Mouse (Mus musculus) CH12.LX (cell line): ENCODE results near the gene Thnsl1.

ENCODE experiments used
- BHLHE40 ChIP-seq: IDR thresholded peaks from 2 replicates; pipeline ENCODE4 v1.6.1; 2011; ENCODE audit warnings: mild to moderate bottlenecking, low read depth, low read length, improper control_type of control experiment
- CHD2 ChIP-seq: IDR thresholded peaks from 2 replicates; pipeline ENCODE4 v1.6.1; 2011; ENCODE audit warnings: low read length, improper control_type of control experiment
- CTCF ChIP-seq, 2 experiments: IDR thresholded peaks in 1 of 2; conservative IDR thresholded peaks in 1 of 2; 2 replicates each; pipeline ENCODE4 v1.5.1; 2011 to 2012; ENCODE audit warnings: low read depth in 2 of 2, low read length in 2 of 2, improper control_type of control experiment in 1 of 2, inconsistent platforms in 1 of 2, mild to moderate bottlenecking in 1 of 2, moderate library complexity in 1 of 2
- KAT2A ChIP-seq: IDR thresholded peaks from 2 replicates; pipeline ENCODE4 v1.6.1; 2012; ENCODE audit warnings: low read length, improper control_type of control experiment, inconsistent platforms; ENCODE audit not compliant: insufficient replicate concordance
- MAX ChIP-seq: IDR thresholded peaks from 2 replicates; pipeline ENCODE4 v1.6.1; 2011; ENCODE audit warnings: low read length, improper control_type of control experiment
- NRF1 ChIP-seq: IDR thresholded peaks from 2 replicates; pipeline ENCODE4 v1.6.1; 2014; ENCODE audit warnings: low read depth, mild to moderate bottlenecking, inconsistent platforms, low read length, improper control_type of control experiment, moderate library complexity
- POLR2A ChIP-seq: IDR thresholded peaks from 2 replicates; pipeline ENCODE4 v1.6.1; 2011; ENCODE audit warnings: low read depth, mild to moderate bottlenecking, improper control_type of control experiment, low read length
- RAD21 ChIP-seq: IDR thresholded peaks from 2 replicates; pipeline ENCODE4 v1.6.1; 2011; ENCODE audit warnings: low read depth, mild to moderate bottlenecking, low read length, improper control_type of control experiment, moderate library complexity
- SMC3 ChIP-seq: IDR thresholded peaks from 2 replicates; pipeline ENCODE4 v1.6.1; 2011; ENCODE audit warnings: low read depth, low read length, improper control_type of control experiment
- TBP ChIP-seq: conservative IDR thresholded peaks from 2 replicates; pipeline ENCODE4 v1.6.1; 2011; ENCODE audit warnings: low read depth, low read length, improper control_type of control experiment
- TCF12 ChIP-seq: IDR thresholded peaks from 2 replicates; pipeline ENCODE4 v1.6.1; 2014; ENCODE audit warnings: low read depth, mild to moderate bottlenecking, inconsistent platforms, low read length, improper control_type of control experiment

- no peak for TF ChIP-seq CTCF (conservative IDR thresholded peaks at IDR 0.05 in 1 of 2, IDR thresholded peaks at IDR 0.05 in 1 of 2; ENCODE audit: low read depth in 2 of 2, low read length in 2 of 2)
- peak; percentile 87 for TF ChIP-seq NRF1
- TF ChIP-seq TCF12, result peak; percentile 73
- no peak for TF ChIP-seq BHLHE40
- TF ChIP-seq SMC3, result no peak
- peak; percentile 70 for TF ChIP-seq TBP
- no peak for TF ChIP-seq CHD2
- peak; percentile 94 for TF ChIP-seq POLR2A
- TF ChIP-seq MAX, result 0 out of 2 replicates have a peak, but pooled peaks have one; percentile 70
- TF ChIP-seq KAT2A, result no peak
- TF ChIP-seq RAD21, result no peak
Observed at GRCm38 (mm10) chr2:21204912-21205830, at the start of gene Thnsl1, which contains the start of gene Enkur.
